Mouse (Mus musculus) mouse trophoblast stem cell (cell line): Measurements from ENCODE around the gene Kpna6.

ENCODE experiments used
- in situ Hi-C, 2 experiments: fragments of 300-500 bp; cut with MseI, MboI; formaldehyde crosslinking; loops; 2 replicates in 1 of 2; 3 replicates in 1 of 2; pipeline ENCODE4 v1.15.1; 2025

Kpna6 gene

DNA sequence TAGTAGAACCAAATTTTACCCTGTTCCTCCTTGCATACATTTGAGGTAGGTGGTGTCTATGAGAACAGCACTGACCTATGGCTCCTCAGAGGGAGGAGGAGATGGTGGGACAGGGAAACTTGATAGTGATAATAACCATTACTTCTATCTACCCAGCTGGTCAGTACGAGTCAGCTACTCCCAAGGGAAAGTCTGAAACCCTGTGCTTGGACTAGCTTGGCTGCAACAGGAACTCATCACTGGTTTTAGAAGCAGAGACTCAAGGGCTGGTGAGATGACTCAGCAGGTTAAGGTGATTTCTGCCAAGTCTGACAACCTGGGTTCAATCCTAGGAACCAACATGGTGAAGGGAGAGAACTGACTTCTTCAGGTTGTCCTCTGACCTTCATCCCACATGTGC lies 23.9 kb downstream of the Kpna6 start:
- in situ Hi-C loops, result no loop called here

DNA sequence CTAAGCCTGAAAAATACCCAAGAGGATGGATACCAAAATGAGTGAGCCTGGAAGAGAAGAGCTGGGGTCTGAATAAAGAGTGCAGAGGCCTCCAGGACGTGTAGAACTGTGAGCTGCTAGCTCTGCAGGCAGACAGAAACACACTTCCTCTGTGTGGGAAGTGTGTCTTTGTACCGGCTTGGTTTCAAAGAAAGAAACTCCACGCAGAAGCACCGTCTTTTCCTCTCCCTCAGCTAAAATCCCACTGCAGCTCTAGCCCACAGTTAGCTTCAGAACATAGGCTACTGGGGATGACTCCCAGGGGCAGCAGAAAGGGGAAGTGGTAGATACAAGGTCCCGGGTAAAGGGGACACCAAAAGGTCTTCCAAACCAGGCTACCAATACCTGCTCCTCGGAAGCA lies 27.4 kb downstream of the Kpna6 start:
- in situ Hi-C loops, result no loop called here

- in situ Hi-C loops, result no loop called here
These were observed 30.8 kb downstream of the Kpna6 start for GRCm38 (mm10) chr4:129641756-129642155.

DNA sequence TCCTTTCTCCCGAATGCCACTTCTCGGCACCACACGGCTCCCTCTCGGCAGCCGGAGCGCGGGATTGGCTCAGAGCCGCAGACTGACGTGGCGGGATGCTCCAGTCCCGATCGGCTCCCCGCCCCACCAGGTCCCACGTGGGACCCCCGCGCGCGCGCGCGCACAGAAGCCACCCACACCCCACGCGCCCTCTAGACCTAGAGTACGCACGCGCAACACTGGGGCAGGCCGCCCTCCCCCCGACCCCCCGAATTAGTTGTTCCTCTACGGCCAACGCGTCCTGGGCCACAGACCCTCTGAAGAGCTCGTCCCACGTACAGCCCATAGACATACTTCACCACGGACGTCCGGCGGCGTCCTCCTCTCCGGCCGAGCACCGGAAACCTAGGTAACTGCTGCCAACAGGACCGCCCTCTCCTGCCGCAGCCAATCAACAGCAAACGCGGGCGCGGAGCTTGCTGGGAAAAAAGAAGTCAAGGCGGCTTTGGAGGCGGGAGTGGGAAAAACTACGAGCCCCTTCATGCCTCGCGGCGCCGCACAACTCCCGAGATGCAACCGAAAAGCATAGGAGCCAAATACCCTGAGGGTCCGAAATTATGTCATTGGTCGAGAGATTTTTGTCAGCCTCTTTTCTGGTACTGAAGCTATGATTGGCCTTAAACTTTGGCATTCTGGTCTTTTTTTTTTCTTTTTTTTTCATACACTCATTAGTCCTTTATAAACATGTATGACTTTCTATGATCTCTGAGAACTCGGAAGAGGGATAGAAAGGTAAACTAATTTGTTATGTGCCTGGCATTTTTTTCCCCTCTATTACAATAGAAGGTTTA lies 31.7 kb downstream of the Kpna6 start, which contains the start of gene Txlna:
Gene Txlna (minus strand): TSS at position 428 of the 830 bp plus-strand sequence.
- in situ Hi-C loops, result no loop called here

DNA sequence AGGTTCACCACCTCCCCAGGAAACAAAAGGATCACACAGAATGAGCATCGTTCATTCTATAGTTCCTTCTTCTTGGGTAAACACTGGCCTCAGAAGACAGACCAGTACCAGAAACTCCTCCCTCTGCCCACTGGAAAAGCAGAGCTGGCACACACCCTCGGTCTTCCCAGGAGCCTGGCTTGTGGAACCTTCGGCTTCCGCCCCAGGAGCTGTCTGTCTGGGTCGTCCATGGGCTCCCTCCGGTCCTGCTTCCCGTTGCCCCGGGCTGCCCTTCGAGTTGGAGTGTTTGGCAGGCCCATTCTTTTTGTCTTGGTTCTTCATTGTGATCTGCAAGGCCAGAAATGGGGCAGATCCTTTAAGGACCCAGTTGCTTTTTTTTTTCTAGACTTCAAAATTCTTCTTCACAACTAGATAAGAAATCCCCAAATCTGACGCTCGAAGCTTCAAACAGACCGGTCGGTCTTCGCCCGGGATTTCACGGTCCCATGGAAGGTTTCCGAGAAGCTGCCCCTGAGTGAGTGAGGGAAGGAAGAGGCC lies 32.4 kb downstream of the Kpna6 start:
- in situ Hi-C loops, result no loop called here

DNA sequence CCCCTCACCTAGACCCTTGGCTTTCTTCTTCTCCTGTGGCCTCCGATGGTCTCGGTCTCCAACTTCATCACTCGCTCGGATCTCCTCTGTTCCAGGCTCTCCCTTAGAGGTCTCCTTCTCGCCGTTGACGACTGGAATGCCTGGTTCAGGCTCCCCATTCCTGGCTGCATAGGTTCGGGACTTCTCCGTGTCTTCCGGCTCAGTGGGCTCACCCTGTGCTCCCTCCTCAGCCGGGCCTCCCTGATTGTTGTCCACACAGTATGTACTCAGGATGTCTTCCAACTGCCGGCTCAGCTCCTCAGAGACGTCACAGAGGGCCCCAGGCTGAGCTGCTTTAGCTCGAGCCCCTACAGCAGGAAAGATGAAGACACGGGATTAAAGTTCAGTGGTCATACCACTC lies 33.3 kb downstream of the Kpna6 start:
- in situ Hi-C loops, result no loop called here

DNA sequence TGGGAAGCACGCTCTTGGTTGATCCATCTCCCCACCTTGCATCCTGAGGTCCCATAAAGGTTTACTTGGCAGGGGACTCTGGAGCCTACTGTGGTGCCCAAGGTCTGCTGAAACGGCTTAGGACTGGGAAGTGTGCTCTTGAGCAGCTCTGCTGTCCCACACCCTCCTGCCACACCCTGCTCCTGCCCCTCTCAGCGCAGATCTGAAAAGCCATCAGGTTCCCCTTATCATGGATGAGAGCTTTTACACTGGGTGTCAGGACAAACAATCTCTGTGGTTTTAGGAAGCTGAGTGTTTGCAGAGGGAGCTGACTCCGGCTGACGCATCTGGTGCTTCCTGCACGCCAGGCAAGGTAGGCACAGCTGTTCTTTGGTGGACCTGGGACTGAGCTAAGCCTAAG lies 38.7 kb downstream of the Kpna6 start:
- in situ Hi-C loops, result no loop called here

DNA sequence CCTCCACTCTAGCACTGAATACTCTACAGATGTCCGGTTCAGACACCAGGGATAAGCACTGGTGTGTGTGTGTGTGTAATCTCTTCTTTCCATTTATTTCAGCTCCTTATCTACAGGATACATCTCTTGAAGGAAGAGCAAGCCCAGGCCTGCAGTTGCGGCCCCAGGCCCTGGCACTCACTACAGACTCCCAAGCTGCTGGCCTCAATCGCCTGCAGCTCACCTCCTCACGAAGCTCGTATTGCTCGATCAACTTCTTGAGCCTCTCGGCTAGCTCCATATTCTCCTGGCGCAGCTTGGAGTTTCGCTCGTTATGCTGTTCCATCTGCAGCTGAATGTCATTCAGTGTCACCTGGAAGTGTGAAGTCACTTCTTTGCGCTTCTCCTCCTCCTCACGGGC lies 40.7 kb downstream of the Kpna6 start:
- in situ Hi-C loops, result no loop called here

GRCm38 (mm10) chr4:129630944-129631343 lies 41.6 kb downstream of the Kpna6 start:
- in situ Hi-C loops, result no loop called here

- in situ Hi-C loops, result no loop called here
These were observed 46.5 kb downstream of the Kpna6 start for GRCm38 (mm10) chr4:129626035-129626434.

- in situ Hi-C loops, result no loop called here
These were observed 47.1 kb downstream of the Kpna6 start for GRCm38 (mm10) chr4:129625496-129625895.

GRCm38 (mm10) chr4:129625029-129625370 lies 47.6 kb downstream of the Kpna6 start:
- in situ Hi-C loops, result no loop called here

DNA sequence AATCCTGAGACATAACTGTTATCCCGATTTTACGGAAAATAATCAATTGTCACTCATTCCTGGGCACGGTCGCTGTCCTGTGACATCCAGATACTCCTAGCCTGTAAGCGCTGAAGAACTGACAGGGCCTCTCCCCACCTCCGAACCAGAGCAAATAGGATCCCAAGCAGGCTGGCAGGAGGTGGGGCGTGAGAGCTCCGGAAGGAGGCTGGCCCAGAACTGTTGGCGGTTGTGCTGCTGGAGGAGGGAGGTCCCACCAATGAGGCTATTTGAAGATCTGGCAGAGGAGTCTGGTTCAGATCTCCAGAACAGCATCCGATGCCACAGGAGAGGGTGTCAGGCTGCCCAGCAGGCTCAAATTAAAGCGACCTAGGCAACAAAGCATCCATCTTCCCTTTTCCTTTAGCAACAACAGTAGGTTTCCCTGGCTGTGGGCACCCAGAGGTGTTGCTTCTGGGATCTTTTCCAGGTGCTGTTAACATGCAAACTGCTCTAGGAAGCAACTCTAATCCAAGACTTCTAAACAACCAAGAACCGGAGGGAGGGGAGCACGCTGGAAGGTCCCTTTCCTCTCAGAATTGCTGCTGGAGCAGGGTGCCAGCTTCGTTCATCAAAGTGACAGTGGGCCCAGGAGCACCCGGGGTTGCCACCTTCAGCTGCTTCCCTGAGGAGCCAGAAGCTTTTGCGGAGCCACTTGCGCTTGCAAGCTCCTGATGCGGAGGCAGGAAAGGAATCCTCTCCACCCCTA lies 48.1 kb downstream of the Kpna6 start:
- in situ Hi-C loops, result no loop called here

GRCm38 (mm10) chr4:129623681-129624091 lies 48.9 kb downstream of the Kpna6 start, which contains the start of gene Ccdc28b:
Gene Ccdc28b, minus strand, starts transcription at chr4:129623947.
- in situ Hi-C loops, result no loop called here

DNA sequence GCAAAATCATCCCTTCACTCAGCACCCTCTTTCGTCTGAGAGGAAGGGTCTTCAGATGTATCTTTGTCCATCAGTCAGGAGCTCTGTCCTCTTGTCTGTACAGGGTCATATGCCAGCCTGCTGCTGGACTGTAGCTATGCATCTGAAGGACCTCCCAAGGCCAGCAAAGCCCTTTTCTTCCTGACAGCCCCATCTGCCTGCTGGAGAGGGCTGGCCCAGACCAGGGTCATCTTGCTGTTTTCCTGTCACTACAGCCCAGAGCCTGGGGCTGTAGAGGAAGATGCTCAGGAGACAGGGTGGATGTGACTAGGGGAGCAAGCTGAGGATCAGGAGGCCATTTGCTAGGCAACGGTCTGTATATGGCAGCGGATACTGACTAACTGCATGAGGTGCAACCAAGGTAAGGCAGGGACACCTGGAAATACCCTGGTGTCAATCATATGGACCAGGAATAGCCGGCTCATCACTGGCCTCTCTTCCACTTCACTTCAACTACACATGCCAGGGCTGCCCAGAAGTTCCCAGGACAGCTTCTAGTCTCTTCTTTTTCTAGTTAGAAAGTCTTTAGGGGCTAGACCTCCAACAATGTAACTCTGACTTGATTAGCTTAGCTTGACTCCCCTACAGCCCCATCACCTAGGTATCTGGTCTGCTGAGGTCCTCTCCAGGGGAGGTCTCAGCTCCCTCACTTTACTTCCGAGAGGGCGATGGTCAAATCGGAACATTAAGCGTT lies 49.6 kb downstream of the Kpna6 start:
- in situ Hi-C loops, result no loop called here

DNA sequence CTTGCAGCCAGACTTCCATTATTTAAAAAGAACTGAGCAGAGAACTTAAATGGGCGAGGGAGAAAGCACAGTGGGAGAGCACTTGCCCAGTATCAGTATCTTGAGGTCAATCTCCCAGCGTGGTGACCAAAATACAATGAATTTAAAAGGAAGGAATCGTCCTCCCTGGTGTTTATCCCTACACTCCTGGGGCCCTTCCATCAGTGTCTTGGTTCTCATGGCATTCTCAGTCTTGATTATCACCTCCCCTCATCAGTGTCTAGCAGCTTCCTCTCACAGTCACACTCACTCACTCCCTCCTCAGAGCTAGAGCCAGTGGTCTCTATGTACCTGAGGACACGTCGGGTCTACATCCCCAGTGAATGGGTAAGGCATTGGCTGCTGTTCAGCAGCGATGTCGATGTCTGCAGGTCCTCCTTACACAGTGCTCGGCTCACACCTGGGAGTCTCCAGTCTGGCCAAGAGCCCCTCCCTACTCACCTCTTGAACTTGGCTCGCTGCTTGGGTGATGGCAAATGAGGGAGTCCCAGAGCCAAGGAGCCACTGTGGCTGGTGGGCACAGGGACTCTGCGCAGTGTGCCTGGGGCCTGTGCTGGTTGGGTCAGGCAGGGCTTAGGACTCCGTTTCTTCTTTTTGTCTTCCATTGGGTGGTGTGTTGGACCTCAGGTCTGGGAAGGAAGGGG lies 50.3 kb downstream of the Kpna6 start:
- in situ Hi-C loops, result no loop called here

GRCm38 (mm10) chr4:129621283-129621841 lies 51.2 kb downstream of the Kpna6 start:
- in situ Hi-C loops, result no loop called here

GRCm38 (mm10) chr4:129620419-129621282 lies 51.9 kb downstream of the Kpna6 start:
- in situ Hi-C loops, result no loop called here

GRCm38 (mm10) chr4:129618786-129619691 lies 53.5 kb downstream of the Kpna6 start, which contains the start of gene Iqcc:
Gene Iqcc, minus strand, starts transcription at chr4:129619099.
- in situ Hi-C loops, result no loop called here
